Mouse (Mus musculus) liver, embryonic 16.5 days (tissue): ENCODE results near the gene Nol9. TPM values are rescaled to one million over a fixed set of nuclear protein-coding genes. Genes with fewer than 3 reads are reported as not detected.
A peak's percentile ranks its signal among the peaks of the same experiment; 100 is the strongest.

Experiments used
- ATAC-seq: fragments of 200-750 bp; cut with Nextera tagmentation; 2 replicates; pipeline ENCODE4 v1.8.0; 2017; ENCODE audit warnings: low read depth, mild to moderate bottlenecking, moderate number of reproducible peaks, moderate library complexity
- H3K27ac ChIP-seq: fragments of 300-500 bp; sonication (generic); 2 replicates; pipeline ENCODE4 v1.5.1; 2014; ENCODE audit warnings: mild to moderate bottlenecking, low read length
- H3K27me3 ChIP-seq: fragments of 300-500 bp; sonication (generic); 2 replicates; pipeline ENCODE4 v1.6.1; 2014; ENCODE audit warnings: low read depth, low read length, mixed read lengths; ENCODE audit not compliant: control insufficient read depth, insufficient read depth
- H3K36me3 ChIP-seq: fragments of 300-500 bp; sonication (generic); 2 replicates; pipeline ENCODE4 v1.6.1; 2014; ENCODE audit warnings: mild to moderate bottlenecking; ENCODE audit not compliant: control insufficient read depth, insufficient read depth
- H3K4me1 ChIP-seq: fragments of 300-500 bp; sonication (generic); 2 replicates; pipeline ENCODE4 v1.6.1; 2014; ENCODE audit warnings: low read depth, low read length, mixed read lengths; ENCODE audit not compliant: control insufficient read depth
- H3K4me2 ChIP-seq: fragments of 300-500 bp; sonication (generic); 2 replicates; pipeline ENCODE4 v1.6.1; 2014; ENCODE audit warnings: low read depth, low read length, mixed read lengths
- H3K4me3 ChIP-seq: fragments of 300-500 bp; sonication (generic); 2 replicates; pipeline ENCODE4 v1.5.1; 2014; ENCODE audit warnings: low read depth, mild to moderate bottlenecking, low read length
- H3K9ac ChIP-seq: fragments of 300-500 bp; sonication (generic); 2 replicates; pipeline ENCODE4 v1.6.1; 2014; ENCODE audit warnings: low read depth, low read length
- H3K9me3 ChIP-seq: fragments of 300-500 bp; sonication (generic); replicated peaks from 2 replicates; pipeline ENCODE4 v1.6.1; 2016; ENCODE audit warnings: low read length; ENCODE audit not compliant: control insufficient read depth
- WGBS: fragments of 180-500 bp; shearing (Covaris S2); extraction: QIAGEN DNeasy Blood & Tissue Kit; methylation state at CpG from one replicate; pipeline ENCODE4 v1.1.7; 2014; ENCODE audit not compliant: insufficient replicate concordance; 5-methylcytosine and 5-hydroxymethylcytosine counted together
- polyA plus RNA-seq: library from polyadenylated mRNA; unstranded; fragments of >200 nt; fragmentation: Nextera tagmentation; extraction: Ambion mirVana; gene quantifications from 2 replicates; pipeline ENCODE4 v1.2.1, GENCODE M21; 2015

Nol9 gene
- polyA plus RNA-seq, 1 experiment from 2014 or later = 11.5 TPM

DNA sequence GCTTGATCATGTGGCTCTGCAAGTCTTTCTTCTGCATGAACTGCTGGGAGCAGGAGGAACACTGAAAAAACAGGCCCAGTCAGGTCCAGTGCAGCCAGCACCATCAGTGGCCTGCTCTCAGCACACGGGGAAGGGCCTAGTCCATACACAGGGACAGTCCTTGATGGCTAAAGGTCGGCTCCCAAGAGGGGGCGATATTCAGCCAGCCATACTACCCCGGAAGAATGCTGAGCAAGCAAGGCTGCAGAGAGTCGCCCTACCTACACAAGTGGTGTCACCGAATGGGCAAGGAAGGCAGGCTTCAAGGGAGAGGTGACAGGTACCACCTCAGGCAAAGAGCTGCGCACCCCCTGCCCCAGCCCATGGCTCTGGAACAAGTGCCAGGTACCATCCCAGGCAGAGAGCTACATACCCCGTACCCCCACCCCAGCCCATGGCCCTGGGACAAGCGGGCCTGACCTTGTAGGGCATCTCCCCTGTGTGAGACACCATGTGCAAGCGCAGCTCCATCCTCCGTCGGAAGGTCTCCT, 17.5 kb upstream of the Nol9 start:
- 67% methylated on average over 12 of the region's 12 CpGs for WGBS
- Histone ChIP-seq H3K9me3 (no peaks in the 10 kb centered on the region), H3K27ac (no peak overlapping the region), H3K27me3 (no peaks in the 10 kb centered on the region), H3K4me1 (peaks cover 16% of the 10 kb centered on the region), H3K36me3 (peaks cover 26% of the 10 kb centered on the region), H3K4me3 (no peak overlapping the region), H3K4me2 (no peak overlapping the region), H3K9ac (no peak overlapping the region)
- no peak for ATAC-seq

DNA sequence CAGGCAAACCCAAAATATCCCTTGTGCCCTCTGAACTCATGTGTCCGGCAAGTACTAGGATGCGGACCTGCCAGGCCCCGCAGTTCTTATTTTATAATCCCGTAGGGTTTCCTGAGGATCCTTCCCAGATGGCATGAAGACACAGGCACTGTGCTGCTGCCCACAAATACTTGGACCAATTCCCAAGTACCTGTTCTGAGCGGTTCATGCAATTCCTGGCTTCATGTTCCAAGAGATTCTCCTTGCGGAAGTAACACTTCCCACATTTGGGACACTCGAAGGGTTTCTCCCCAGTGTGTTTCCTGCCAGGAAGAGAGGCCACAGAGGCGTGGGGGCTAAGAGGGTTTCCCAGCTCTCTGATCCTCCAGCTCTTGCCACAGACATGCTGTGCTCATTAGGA, 16.6 kb upstream of the Nol9 start:
- H3K4me2 ChIP-seq = no peak overlapping the region
- H3K9me3 ChIP-seq = no peaks in the 10 kb centered on the region
- no peak overlapping the region for H3K4me3 ChIP-seq
- H3K27me3 ChIP-seq = no peaks in the 10 kb centered on the region
- H3K36me3 ChIP-seq = peaks cover 26% of the 10 kb centered on the region
- WGBS = 80% methylated on average over 8 of the region's 8 CpGs
- peaks cover 21% of the 10 kb centered on the region for H3K4me1 ChIP-seq
- no peak overlapping the region for H3K27ac ChIP-seq
- no peak overlapping the region; the same call in 1 of the 2 replicates for H3K9ac ChIP-seq
- ATAC-seq = no peak

DNA sequence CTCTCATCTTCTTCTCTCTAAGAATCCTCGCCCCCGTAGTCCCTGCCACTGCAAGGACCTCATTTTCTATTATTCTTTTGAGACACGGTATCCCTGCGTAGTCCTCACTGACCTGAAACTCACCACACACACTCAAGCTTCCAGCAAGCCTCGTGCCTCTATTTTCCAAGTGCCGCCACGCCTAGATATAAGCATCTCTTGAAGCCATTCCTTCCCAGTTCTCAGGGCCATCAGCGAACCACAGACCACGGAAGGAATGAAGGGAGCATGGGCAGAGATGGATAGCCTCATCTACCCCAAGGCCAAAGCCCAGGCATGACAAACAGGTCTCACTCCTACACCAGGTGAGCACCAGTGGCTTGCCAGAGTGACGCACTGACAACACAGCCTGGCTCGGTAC, 14.6 kb upstream of the Nol9 start:
- Histone ChIP-seq H3K9ac (no peak overlapping the region), H3K4me1 (peaks cover 27% of the 10 kb centered on the region), H3K9me3 (no peaks in the 10 kb centered on the region), H3K4me2 (no peak overlapping the region), H3K27me3 (no peaks in the 10 kb centered on the region), H3K36me3 (peaks cover 22% of the 10 kb centered on the region), H3K27ac (no peak overlapping the region), H3K4me3 (no peak overlapping the region)
- no peak for ATAC-seq
- 76% methylated on average over 11 of the region's 11 CpGs for WGBS

DNA sequence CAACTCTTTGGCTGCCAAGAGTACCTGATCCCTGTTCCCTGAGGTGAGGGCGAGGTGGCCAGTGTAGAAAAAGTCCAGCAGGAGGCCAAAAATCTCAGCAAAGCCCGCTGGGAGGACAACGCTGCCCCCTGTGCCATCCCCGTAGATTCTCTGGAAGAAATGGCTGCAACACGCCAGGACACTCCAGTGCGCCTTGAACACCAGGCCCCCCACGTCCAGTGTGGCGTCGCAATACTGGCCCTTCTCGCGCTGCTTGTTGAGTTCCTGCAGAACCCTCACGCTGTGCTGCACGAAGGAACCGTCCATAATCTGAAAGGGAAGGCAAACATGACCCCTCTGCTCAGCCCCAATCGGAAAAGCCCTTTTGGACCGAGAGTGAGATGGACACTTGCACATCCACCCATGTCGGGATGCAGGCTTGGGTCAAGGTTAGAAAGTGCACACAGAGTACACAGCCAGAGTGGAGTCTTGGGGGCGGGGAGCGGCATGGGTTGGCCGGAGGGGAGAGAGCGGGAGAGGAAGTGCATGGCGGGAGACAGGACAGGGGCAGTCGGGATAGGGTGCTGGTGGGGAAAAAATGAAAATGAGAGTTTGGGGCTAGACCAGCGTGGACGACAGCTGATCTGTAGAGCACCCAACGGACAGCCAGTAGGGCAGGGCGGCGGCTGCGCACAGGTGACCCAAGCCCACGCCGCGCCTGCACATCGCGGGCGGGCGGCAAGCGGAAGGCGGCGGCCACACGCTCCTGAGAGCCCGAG, 12.2 kb upstream of the Nol9 start:
- Histone ChIP-seq H3K9me3 (no peaks in the 10 kb centered on the region), H3K27ac (peak overlapping the region; percentile 84), H3K4me2 (peak overlapping the region; percentile 96), H3K27me3 (no peaks in the 10 kb centered on the region), H3K36me3 (peaks cover 4% of the 10 kb centered on the region; the same call in 1 of the 2 replicates), H3K4me3 (peak overlapping the region; percentile 85), H3K4me1 (peaks cover 27% of the 10 kb centered on the region), H3K9ac (peak overlapping the region; percentile 81)
- peak; percentile 67 for ATAC-seq
- 3% methylated on average over 37 of the region's 41 CpGs for WGBS

DNA sequence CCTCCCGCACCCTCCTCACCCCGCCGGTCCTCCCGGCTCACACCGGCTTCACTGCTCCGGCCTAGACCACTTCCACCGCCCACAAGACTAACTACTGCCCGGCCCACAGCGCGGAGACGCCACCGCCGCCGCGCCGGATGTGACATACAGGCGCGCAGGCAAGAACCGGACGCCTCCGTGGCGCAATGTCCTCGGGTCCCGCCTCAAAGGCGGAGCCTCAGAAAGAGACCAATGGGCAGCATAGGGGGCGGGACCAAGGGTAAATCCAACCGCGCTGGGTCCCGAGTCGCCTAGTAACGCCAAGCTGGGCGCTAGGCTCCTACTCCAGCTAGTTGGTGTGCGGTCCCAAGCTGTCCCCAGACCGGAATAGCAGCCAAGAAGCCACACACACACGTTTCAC, 11.6 kb upstream of the Nol9 start, which contains the start of gene Zbtb48:
TSS of gene Zbtb48 (minus strand) at position 148 of the 400 bp plus-strand sequence.
- peak within 1 kb of the TSS; percentile 84 for H3K27ac ChIP-seq
- no peaks in the 10 kb centered on the region for H3K9me3 ChIP-seq
- ATAC-seq = peak; percentile 96
- peak within 1 kb of the TSS; percentile 81 for H3K9ac ChIP-seq
- peak within 1 kb of the TSS; percentile 85 for H3K4me3 ChIP-seq
- peak within 1 kb of the TSS; percentile 96 for H3K4me2 ChIP-seq
- under 1% methylated on average over 31 of the region's 35 CpGs for WGBS
- no peaks in the 10 kb centered on the region for H3K27me3 ChIP-seq
- H3K4me1 ChIP-seq = peaks cover 27% of the 10 kb centered on the region
- H3K36me3 ChIP-seq = peaks cover 2% of the 10 kb centered on the region; the same call in 1 of the 2 replicates

DNA sequence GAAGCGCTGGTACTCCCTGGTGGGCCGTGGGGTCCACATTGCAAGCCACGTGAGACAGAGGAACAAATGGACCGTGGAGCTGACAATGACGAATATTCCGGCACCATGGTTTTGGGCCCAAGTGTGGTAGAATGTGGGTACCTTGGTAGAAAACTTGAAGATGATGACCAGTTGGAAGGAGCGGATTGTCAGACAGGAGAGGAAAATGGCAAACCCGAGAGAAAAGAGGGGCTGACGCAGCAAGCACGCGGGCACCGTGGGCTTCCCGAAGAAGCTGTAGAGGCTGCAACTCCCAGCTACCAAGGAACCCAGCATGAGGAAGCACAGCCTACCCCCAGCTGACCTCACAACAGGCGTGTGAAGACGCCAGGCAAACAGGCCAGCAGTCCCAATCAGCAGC, 10.7 kb upstream of the Nol9 start:
- no peaks in the 10 kb centered on the region; the same call in 1 of the 2 replicates for H3K36me3 ChIP-seq
- no peaks in the 10 kb centered on the region for H3K27me3 ChIP-seq
- H3K9ac ChIP-seq = no peak overlapping the region
- peak overlapping the region; percentile 96 for H3K4me2 ChIP-seq
- peaks cover 27% of the 10 kb centered on the region for H3K4me1 ChIP-seq
- no peak for ATAC-seq
- H3K9me3 ChIP-seq = no peaks in the 10 kb centered on the region
- WGBS = 67% methylated on average over 15 of the region's 15 CpGs
- H3K4me3 ChIP-seq = no peak overlapping the region; the same call in 1 of the 2 replicates
- no peak overlapping the region for H3K27ac ChIP-seq

DNA sequence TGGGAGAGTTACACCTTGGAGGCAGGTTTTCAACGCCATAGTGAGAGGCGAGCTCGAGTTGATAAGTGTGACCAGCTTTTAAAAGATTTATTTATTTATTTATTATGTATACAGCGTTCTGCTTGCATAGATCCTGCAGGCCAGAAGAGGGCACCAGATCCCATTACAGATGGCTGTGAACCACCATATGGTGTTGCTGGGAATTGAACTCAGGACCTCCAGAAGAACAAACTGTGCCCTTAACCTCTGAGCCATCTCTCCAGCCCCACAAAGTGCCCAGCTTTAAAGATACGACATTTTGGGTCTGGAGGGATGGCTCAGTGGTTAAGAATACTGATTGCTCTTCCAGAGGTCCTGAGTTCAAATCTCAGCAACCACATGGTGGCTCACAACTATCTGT, 10.0 kb upstream of the Nol9 start:
- H3K27me3 ChIP-seq = no peaks in the 10 kb centered on the region
- no peak overlapping the region for H3K4me2 ChIP-seq
- H3K36me3 ChIP-seq = no peaks in the 10 kb centered on the region
- no peak overlapping the region for H3K9ac ChIP-seq
- H3K27ac ChIP-seq = no peak overlapping the region
- peaks cover 25% of the 10 kb centered on the region for H3K4me1 ChIP-seq
- no peak overlapping the region for H3K4me3 ChIP-seq
- no peak for ATAC-seq
- 40% methylated on average over 5 of the region's 5 CpGs for WGBS
- no peaks in the 10 kb centered on the region for H3K9me3 ChIP-seq

DNA sequence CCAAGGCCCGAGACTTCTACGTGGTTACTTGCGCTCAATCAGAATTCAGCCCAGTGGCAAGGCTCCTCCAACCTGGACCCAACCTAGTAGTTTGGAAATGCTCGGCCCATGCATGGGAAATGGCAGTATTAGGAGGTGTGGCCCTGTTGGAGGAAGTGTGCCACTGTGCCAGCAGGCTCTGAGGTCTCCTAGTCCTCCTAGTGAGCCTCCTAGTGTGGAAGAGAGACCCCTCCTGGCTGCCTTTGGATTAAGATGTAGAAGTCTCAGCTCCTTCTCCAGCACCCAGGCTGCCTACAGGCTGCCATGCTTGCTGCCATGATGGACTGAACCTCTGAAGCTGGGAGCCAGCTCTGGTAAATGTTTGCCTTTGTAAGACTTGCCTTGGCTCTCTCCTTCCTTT, 9.1 kb upstream of the Nol9 start:
- Histone ChIP-seq H3K36me3 (no peaks in the 10 kb centered on the region), H3K9me3 (no peaks in the 10 kb centered on the region), H3K4me3 (no peak overlapping the region), H3K27me3 (no peaks in the 10 kb centered on the region), H3K9ac (no peak overlapping the region), H3K4me1 (peaks cover 21% of the 10 kb centered on the region), H3K27ac (no peak overlapping the region), H3K4me2 (no peak overlapping the region)
- 64% methylated on average over 4 of the region's 4 CpGs for WGBS
- no peak for ATAC-seq

DNA sequence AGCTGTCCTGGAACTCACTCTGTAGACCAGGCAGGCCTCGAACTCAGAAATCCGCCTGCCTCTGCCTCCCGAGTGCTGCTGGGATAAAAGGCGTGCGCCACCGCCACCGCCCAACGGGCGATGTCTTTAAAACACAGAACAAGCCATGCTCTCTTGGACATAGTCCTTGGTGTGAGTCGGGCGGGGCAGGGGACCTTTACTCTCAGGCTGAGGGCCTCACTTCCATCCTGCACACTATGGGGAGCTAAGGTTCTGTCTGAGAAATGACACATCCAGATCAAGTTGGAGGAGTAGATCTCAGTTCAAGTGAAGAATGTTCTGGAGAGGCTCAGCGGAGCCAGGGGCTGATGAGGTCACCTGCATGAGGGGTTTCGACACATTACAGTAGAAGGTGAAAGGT, 6.2 kb upstream of the Nol9 start:
- Histone ChIP-seq H3K9ac (no peak overlapping the region), H3K9me3 (no peaks in the 10 kb centered on the region), H3K27me3 (no peaks in the 10 kb centered on the region), H3K36me3 (no peaks in the 10 kb centered on the region), H3K4me1 (peaks cover 4% of the 10 kb centered on the region), H3K4me3 (no peak overlapping the region), H3K27ac (no peak overlapping the region), H3K4me2 (no peak overlapping the region)
- ATAC-seq = no peak
- 81% methylated on average over 13 of the region's 13 CpGs for WGBS
